Mouse (Mus musculus): ENCODE results near the gene Ackr1. TPM values are rescaled to one million over a fixed set of nuclear protein-coding genes. Genes with fewer than 3 reads are reported as not detected.
A peak's percentile ranks its signal among the peaks of the same experiment; 100 is the strongest.

The Ackr1 gene
- polyA plus RNA-seq, 1 experiment: 253 TPM

- TF ChIP-seq POLR2A (IDR thresholded peaks at IDR 0.05; ENCODE audit: borderline replicate concordance, insufficient read depth, low read length) (no peak), CTCF (IDR thresholded peaks at IDR 0.05; ENCODE audit: borderline replicate concordance, insufficient read depth, low read depth, low read length) (no peak)
- 22% methylated on average over 3 of the region's 3 CpGs for WGBS
- no peak overlapping the region for H3K27ac ChIP-seq (ENCODE audit: insufficient read depth, low read length)
- peaks cover 27% of the 10 kb centered on the region for H3K4me1 ChIP-seq (ENCODE audit: control insufficient read depth, insufficient read depth, low read length)
- H3K27me3 ChIP-seq (ENCODE audit: control insufficient read depth, insufficient read depth, low read length): no peaks in the 10 kb centered on the region
- DNase-seq: no peak
- no peak overlapping the region for H3K4me3 ChIP-seq (replicated peaks; ENCODE audit: insufficient read depth, low read depth, low read length)
Measured at GRCm38 (mm10) chr1:173343934-173344333, 10.4 kb upstream of the Ackr1 start.

- H3K4me3 ChIP-seq (replicated peaks; ENCODE audit: insufficient read depth, low read depth, low read length): no peak overlapping the region
- no peak for TF ChIP-seq CTCF (IDR thresholded peaks at IDR 0.05; ENCODE audit: borderline replicate concordance, insufficient read depth, low read depth, low read length)
- no peak for TF ChIP-seq POLR2A (IDR thresholded peaks at IDR 0.05; ENCODE audit: borderline replicate concordance, insufficient read depth, low read length)
- H3K4me1 ChIP-seq (ENCODE audit: control insufficient read depth, insufficient read depth, low read length): peaks cover 26% of the 10 kb centered on the region
- no peaks in the 10 kb centered on the region for H3K27me3 ChIP-seq (ENCODE audit: control insufficient read depth, insufficient read depth, low read length)
- WGBS: 17% methylated on average over 1 of the region's 1 CpGs
- no peak overlapping the region for H3K27ac ChIP-seq (ENCODE audit: insufficient read depth, low read length)
- no peak for DNase-seq
Measured at GRCm38 (mm10) chr1:173342425-173342824, 8.9 kb upstream of the Ackr1 start.

GRCm38 (mm10) chr1:173339543-173339942, 6.0 kb upstream of the Ackr1 start:
- Histone ChIP-seq H3K4me3 (replicated peaks; ENCODE audit: insufficient read depth, low read depth, low read length) (no peak overlapping the region), H3K27me3 (ENCODE audit: control insufficient read depth, insufficient read depth, low read length) (no peaks in the 10 kb centered on the region), H3K27ac (ENCODE audit: insufficient read depth, low read length) (no peak overlapping the region), H3K4me1 (ENCODE audit: control insufficient read depth, insufficient read depth, low read length) (peaks cover 13% of the 10 kb centered on the region)
- 5% methylated on average over 2 of the region's 2 CpGs for WGBS
- DNase-seq: peak; percentile 75 to 83
- TF ChIP-seq CTCF (IDR thresholded peaks at IDR 0.05; ENCODE audit: borderline replicate concordance, insufficient read depth, low read depth, low read length) (peak; percentile 92), POLR2A (IDR thresholded peaks at IDR 0.05; ENCODE audit: borderline replicate concordance, insufficient read depth, low read length) (no peak)

GRCm38 (mm10) chr1:173337008-173337407, 3.5 kb upstream of the Ackr1 start:
- Histone ChIP-seq H3K4me3 (replicated peaks; ENCODE audit: insufficient read depth, low read depth, low read length) (no peak overlapping the region), H3K27me3 (ENCODE audit: control insufficient read depth, insufficient read depth, low read length) (no peaks in the 10 kb centered on the region), H3K4me1 (ENCODE audit: control insufficient read depth, insufficient read depth, low read length) (peaks cover 15% of the 10 kb centered on the region), H3K27ac (ENCODE audit: insufficient read depth, low read length) (no peak overlapping the region)
- 90% methylated on average over 10 of the region's 10 CpGs for WGBS
- no peak for DNase-seq
- no peak for TF ChIP-seq CTCF (IDR thresholded peaks at IDR 0.05; ENCODE audit: borderline replicate concordance, insufficient read depth, low read depth, low read length)
- TF ChIP-seq POLR2A (IDR thresholded peaks at IDR 0.05; ENCODE audit: borderline replicate concordance, insufficient read depth, low read length): no peak

- H3K27ac ChIP-seq (ENCODE audit: insufficient read depth, low read length): 0 out of 2 replicates have a peak overlapping the region, but pooled peaks have one; percentile 2
- peak in 1 of 2 experiments; percentile 24 for DNase-seq
- H3K4me3 ChIP-seq (replicated peaks; ENCODE audit: insufficient read depth, low read depth, low read length): no peak overlapping the region
- WGBS: 31% methylated on average over 11 of the region's 11 CpGs
- H3K27me3 ChIP-seq (ENCODE audit: control insufficient read depth, insufficient read depth, low read length): no peaks in the 10 kb centered on the region
- TF ChIP-seq POLR2A (IDR thresholded peaks at IDR 0.05; ENCODE audit: borderline replicate concordance, insufficient read depth, low read length): no peak
- TF ChIP-seq CTCF (IDR thresholded peaks at IDR 0.05; ENCODE audit: borderline replicate concordance, insufficient read depth, low read depth, low read length): no peak
- H3K4me1 ChIP-seq (ENCODE audit: control insufficient read depth, insufficient read depth, low read length): peaks cover 15% of the 10 kb centered on the region
Measured at GRCm38 (mm10) chr1:173335903-173336302, 2.4 kb upstream of the Ackr1 start.

- peaks cover 5% of the 10 kb centered on the region; the same call in 1 of the 2 replicates for H3K4me1 ChIP-seq (ENCODE audit: control insufficient read depth, insufficient read depth, low read length)
Measured at GRCm38 (mm10) chr1:173332418-173332817, 1.1 kb downstream of the Ackr1 start.

GRCm38 (mm10) chr1:173329743-173330142, 3.8 kb downstream of the Ackr1 start:
- Histone ChIP-seq H3K27me3 (ENCODE audit: control insufficient read depth, insufficient read depth, low read length) (no peaks in the 10 kb centered on the region), H3K4me3 (replicated peaks; ENCODE audit: insufficient read depth, low read depth, low read length) (no peak overlapping the region), H3K4me1 (ENCODE audit: control insufficient read depth, insufficient read depth, low read length) (peaks cover 5% of the 10 kb centered on the region; the same call in 1 of the 2 replicates), H3K27ac (ENCODE audit: insufficient read depth, low read length) (no peak overlapping the region)
- TF ChIP-seq POLR2A (IDR thresholded peaks at IDR 0.05; ENCODE audit: borderline replicate concordance, insufficient read depth, low read length) (no peak), CTCF (IDR thresholded peaks at IDR 0.05; ENCODE audit: borderline replicate concordance, insufficient read depth, low read depth, low read length) (no peak)
- WGBS: 70% methylated on average over 5 of the region's 5 CpGs
- no peak for DNase-seq

More at GRCm38 (mm10) chr1:173332418-173332817, 1.1 kb downstream of the Ackr1 start:
- Histone ChIP-seq H3K27me3 (ENCODE audit: control insufficient read depth, insufficient read depth, low read length) (no peaks in the 10 kb centered on the region), H3K27ac (ENCODE audit: insufficient read depth, low read length) (no peak overlapping the region), H3K4me3 (replicated peaks; ENCODE audit: insufficient read depth, low read depth, low read length) (no peak overlapping the region)
- peak in 1 of 2 experiments; percentile 46 for DNase-seq
- TF ChIP-seq POLR2A (IDR thresholded peaks at IDR 0.05; ENCODE audit: borderline replicate concordance, insufficient read depth, low read length) (0 out of 2 replicates have a peak, but pooled peaks have one; percentile 3), CTCF (IDR thresholded peaks at IDR 0.05; ENCODE audit: borderline replicate concordance, insufficient read depth, low read depth, low read length) (no peak)
- 14% methylated on average over 5 of the region's 5 CpGs for WGBS

- no peak for DNase-seq
- 42% methylated on average over 4 of the region's 4 CpGs for WGBS
- H3K4me1 ChIP-seq (ENCODE audit: control insufficient read depth, insufficient read depth, low read length): peaks cover 5% of the 10 kb centered on the region; the same call in 1 of the 2 replicates
Measured at GRCm38 (mm10) chr1:173329185-173329584, 4.4 kb downstream of the Ackr1 start.

More at GRCm38 (mm10) chr1:173329185-173329584, 4.4 kb downstream of the Ackr1 start:
- Histone ChIP-seq H3K27ac (ENCODE audit: insufficient read depth, low read length) (no peak overlapping the region), H3K27me3 (ENCODE audit: control insufficient read depth, insufficient read depth, low read length) (no peaks in the 10 kb centered on the region), H3K4me3 (replicated peaks; ENCODE audit: insufficient read depth, low read depth, low read length) (no peak overlapping the region)
- TF ChIP-seq POLR2A (IDR thresholded peaks at IDR 0.05; ENCODE audit: borderline replicate concordance, insufficient read depth, low read length) (no peak), CTCF (IDR thresholded peaks at IDR 0.05; ENCODE audit: borderline replicate concordance, insufficient read depth, low read depth, low read length) (no peak)
